Mouse (Mus musculus) liver, postnatal 0 days (tissue): ENCODE results near the gene Gm7029. TPM values are rescaled to one million over a fixed set of nuclear protein-coding genes. Genes with fewer than 3 reads are reported as not detected.
"Not testable (repeated sequence)": the region's sequence is repeated elsewhere in the genome, so short reads cannot be mapped to it uniquely, and the experiment has no call there.

Experiments
- ATAC-seq: fragments of 200-750 bp; cut with Nextera tagmentation; 2 replicates; pipeline ENCODE4 v1.8.0; 2017; ENCODE audit warnings: mild to moderate bottlenecking, moderate library complexity
- DNase-seq: peaks from one replicate; pipeline ENCODE4 v3.0.0-alpha.2; 2016
- H3K27ac ChIP-seq: fragments of 300-500 bp; sonication (generic); 2 replicates; pipeline ENCODE4 v1.5.1; 2014; ENCODE audit warnings: antibody characterized with exemption, moderate library complexity, mild to moderate bottlenecking, low read depth
- H3K27me3 ChIP-seq: fragments of 300-500 bp; sonication (generic); 2 replicates; pipeline ENCODE4 v1.6.1; 2014; ENCODE audit warnings: low read length, control low read depth, mixed read lengths; ENCODE audit not compliant: insufficient read depth
- H3K36me3 ChIP-seq: fragments of 300-500 bp; sonication (generic); replicated peaks from 2 replicates; pipeline ENCODE4 v1.6.1; 2014; ENCODE audit warnings: mild to moderate bottlenecking, control low read depth, low read length, moderate library complexity, mixed read lengths; ENCODE audit not compliant: insufficient read depth
- H3K4me1 ChIP-seq: fragments of 300-500 bp; sonication (generic); 2 replicates; pipeline ENCODE4 v1.6.1; 2014; ENCODE audit warnings: antibody characterized with exemption, mild to moderate bottlenecking, control low read depth; ENCODE audit not compliant: insufficient read depth
- H3K4me2 ChIP-seq: fragments of 300-500 bp; sonication (generic); 2 replicates; pipeline ENCODE4 v1.6.1; 2014; ENCODE audit warnings: low read depth, mild to moderate bottlenecking, low read length, moderate library complexity, mixed read lengths
- H3K4me3 ChIP-seq: fragments of 300-500 bp; sonication (generic); 2 replicates; pipeline ENCODE4 v1.5.1; 2014; ENCODE audit warnings: low read depth, low read length
- H3K9ac ChIP-seq: fragments of 300-500 bp; sonication (generic); replicated peaks from 2 replicates; pipeline ENCODE4 v1.6.1; 2014; ENCODE audit warnings: mild to moderate bottlenecking, moderate library complexity
- H3K9me3 ChIP-seq: fragments of 300-500 bp; sonication (generic); 2 replicates; pipeline ENCODE4 v1.6.1; 2016; ENCODE audit warnings: mild to moderate bottlenecking, control low read depth, low read length, mixed read lengths
- CTCF ChIP-seq: sonication (generic); IDR thresholded peaks from 2 replicates; pipeline ENCODE4 v1.5.1; 2016; ENCODE audit warnings: antibody characterized with exemption, low read depth
- EP300 ChIP-seq: IDR thresholded peaks from 2 replicates; pipeline ENCODE4 v1.6.1; 2016; ENCODE audit warnings: antibody characterized with exemption, low read depth, mild to moderate bottlenecking
- whole genome bisulfite sequencing: fragments of 180-500 bp; shearing (Covaris S2); extraction: QIAGEN DNeasy Blood & Tissue Kit; methylation state at CpG from one replicate; pipeline ENCODE4 v1.1.7; 2014; ENCODE audit not compliant: insufficient replicate concordance; 5-methylcytosine and 5-hydroxymethylcytosine counted together
- polyA plus RNA-seq: library from polyadenylated mRNA; unstranded; fragments of >200 nt; fragmentation: Nextera tagmentation; extraction: Ambion mirVana; gene quantifications from 2 replicates; pipeline ENCODE4 v1.2.1, GENCODE M21; 2015

The Gm7029 gene
- not detected in 2 replicates for polyA plus RNA-seq

DNA sequence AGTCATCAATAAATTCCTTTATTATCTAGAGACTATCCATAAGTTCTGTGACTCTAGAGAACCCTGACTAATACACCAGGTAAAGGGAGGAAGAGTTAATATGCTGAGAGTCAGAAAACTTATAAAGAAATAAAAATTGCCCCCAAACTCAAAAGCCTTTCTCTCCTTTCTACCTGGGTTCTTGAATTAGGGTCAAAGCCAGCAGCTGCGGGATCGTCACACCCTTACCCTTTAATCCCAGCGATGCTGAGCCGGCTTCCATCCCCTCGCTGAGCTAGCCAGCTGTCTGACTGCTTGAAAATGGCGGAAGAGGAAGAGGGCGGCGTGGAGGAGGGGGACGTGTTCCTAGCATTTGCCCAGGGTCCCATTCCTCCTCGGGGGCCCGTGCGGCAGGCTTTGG, at the start of gene Gm7029:
Gene Gm7029, plus strand, starts transcription at position 301 of the 400 bp plus-strand sequence.
- not testable (repeated sequence) for H3K4me1 ChIP-seq, H3K4me3 ChIP-seq, H3K9ac ChIP-seq, H3K36me3 ChIP-seq, H3K4me2 ChIP-seq, DNase-seq, H3K9me3 ChIP-seq, H3K27me3 ChIP-seq, ATAC-seq, H3K27ac ChIP-seq
- WGBS: 90% methylated on average over 3 of the region's 12 CpGs

DNA sequence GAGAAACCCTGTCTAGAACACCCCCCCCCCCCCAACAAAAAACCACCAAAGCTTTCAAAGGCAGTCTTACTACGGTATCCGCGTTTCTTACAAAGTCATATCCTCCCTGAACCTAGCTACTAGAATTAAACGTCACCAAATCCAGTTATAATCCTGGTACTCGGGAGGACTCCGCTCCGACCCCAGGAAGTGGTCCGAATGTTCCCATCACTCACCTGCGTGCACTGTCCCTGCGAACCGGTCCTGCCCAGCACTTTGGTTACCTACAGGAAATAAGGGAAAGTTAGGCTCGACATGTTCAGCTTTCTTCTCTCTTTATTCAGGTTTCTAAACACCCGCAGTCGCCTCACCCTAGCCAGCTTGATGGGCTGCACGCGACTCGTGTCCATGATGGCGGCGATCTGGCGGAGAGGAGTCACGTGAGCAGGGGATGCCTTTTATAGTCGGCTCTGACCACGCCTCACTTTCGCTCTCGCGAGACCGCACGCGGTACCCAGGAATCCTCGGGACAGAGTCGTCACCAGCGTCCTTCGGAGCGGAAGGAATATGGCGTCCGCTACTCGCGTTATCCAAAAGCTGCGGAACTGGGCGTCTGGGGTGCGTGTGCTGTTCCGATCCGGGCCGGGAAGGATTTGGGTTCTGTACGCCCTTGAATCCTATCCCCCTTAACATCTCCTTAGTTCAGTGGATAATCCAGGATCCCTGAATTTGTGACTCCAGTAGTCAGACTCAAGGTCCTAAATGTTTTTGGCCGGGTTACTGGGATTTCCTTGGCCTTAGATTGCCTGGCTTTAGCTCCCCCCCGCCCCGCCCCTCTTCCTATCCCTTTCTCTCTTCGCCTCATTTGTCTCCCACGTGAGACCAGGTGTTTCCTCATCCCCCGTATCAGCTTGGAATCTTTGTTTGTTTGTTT, 49.3 kb upstream of the Gm7029 start, which contains the start of the genes Rps28 and Ndufa7:
Gene Rps28, minus strand, starts transcription at position 479 of the 913 bp plus-strand sequence.
Gene Ndufa7, plus strand, starts transcription at position 489 of the 913 bp plus-strand sequence.
- H3K4me2 ChIP-seq: peak within 1 kb of the TSS; percentile 87
- H3K27ac ChIP-seq: peak within 1 kb of the TSS; percentile 88
- peaks cover 23% of the 10 kb centered on the region for H3K4me1 ChIP-seq
- peak; percentile 88 for TF ChIP-seq EP300
- no peak for TF ChIP-seq CTCF
- under 1% methylated on average over 51 of the region's 51 CpGs for WGBS
- H3K4me3 ChIP-seq: peak within 1 kb of the TSS; percentile 83
- H3K9ac ChIP-seq: peak within 1 kb of the TSS; percentile 87
- peak; percentile 90 for ATAC-seq
- H3K9me3 ChIP-seq: no peaks in the 10 kb centered on the region
- DNase-seq: peak; percentile 99
- peaks cover 24% of the 10 kb centered on the region for H3K36me3 ChIP-seq
- no peaks in the 10 kb centered on the region for H3K27me3 ChIP-seq

DNA sequence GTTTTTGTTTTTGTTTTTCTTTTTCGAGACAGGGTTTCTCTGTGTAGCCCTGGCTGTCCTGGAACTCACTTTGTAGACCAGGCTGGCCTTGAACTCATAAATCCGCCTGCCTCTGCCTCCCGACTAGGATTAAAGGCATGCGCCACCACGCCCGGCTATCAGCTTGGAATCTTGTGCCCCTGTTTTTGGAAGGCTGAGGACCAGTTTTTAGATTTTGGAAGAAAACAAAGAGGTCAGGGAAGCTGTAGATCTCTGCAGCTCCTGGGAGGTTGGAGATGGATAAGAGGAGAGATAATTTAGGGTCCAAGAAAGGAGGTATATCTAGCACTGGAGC, 48.7 kb upstream of the Gm7029 start:
- not testable (repeated sequence) for H3K27me3 ChIP-seq, H3K9me3 ChIP-seq, DNase-seq, ATAC-seq
- Histone ChIP-seq H3K4me1 (peaks cover 27% of the 10 kb centered on the region), H3K4me3 (peak overlapping the region; percentile 83), H3K9ac (peak overlapping the region; percentile 87), H3K27ac (peak overlapping the region; percentile 88), H3K36me3 (peaks cover 28% of the 10 kb centered on the region), H3K4me2 (peak overlapping the region; percentile 87)
- 8% methylated on average over 6 of the region's 6 CpGs for WGBS

DNA sequence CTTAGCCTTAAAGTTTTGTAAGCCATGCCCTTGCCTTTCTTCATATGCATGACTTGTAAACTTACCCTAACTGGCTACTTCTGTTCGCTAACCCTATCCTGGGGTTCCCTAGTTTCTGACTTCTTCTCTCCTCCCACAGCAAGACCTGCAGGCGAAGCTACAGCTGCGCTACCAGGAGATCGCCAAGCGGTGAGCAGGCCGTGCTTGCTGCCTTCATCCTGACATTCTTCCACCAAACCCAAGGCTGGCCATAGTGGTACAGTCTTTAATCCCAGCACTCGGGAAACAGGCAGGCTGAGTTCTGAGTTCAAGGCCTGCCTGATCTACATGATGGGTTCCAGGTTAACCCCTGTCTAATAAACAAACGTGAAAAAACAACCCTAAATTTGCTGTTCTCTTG, 48.2 kb upstream of the Gm7029 start:
- WGBS: 76% methylated on average over 8 of the region's 8 CpGs
- TF ChIP-seq CTCF (no peak), EP300 (no peak)
- Histone ChIP-seq H3K4me2 (peak overlapping the region; percentile 87), H3K36me3 (peaks cover 28% of the 10 kb centered on the region), H3K27ac (peak overlapping the region; percentile 7; the same call in 1 of the 2 replicates), H3K4me3 (peak overlapping the region; percentile 83), H3K4me1 (peaks cover 27% of the 10 kb centered on the region), H3K9me3 (no peaks in the 10 kb centered on the region), H3K9ac (peak overlapping the region; percentile 87), H3K27me3 (no peaks in the 10 kb centered on the region)
- ATAC-seq (no peak), DNase-seq (no peak)

DNA sequence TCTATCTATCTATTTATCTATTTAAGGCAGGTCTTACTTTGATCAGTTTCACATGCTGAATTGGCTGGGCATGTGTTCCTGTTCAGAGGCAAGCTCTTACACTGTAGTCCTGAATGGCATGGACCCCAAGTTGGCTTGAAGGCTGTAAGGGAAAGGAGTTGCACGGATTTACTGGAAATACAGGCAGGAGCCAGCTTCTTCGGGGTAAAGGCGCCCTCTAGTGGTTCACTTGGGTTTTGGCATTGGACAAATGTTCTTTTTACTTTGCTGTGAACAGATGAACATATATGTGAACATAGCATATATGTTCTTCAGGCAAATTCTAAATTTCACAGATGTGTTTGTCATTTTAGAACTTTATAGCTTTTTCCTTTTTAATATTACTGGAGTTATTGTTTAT, 46.8 kb upstream of the Gm7029 start:
- Histone ChIP-seq H3K4me1 (peaks cover 27% of the 10 kb centered on the region), H3K9me3 (no peaks in the 10 kb centered on the region), H3K27ac (no peak overlapping the region), H3K36me3 (peaks cover 28% of the 10 kb centered on the region), H3K27me3 (no peaks in the 10 kb centered on the region), H3K9ac (no peak overlapping the region), H3K4me2 (no peak overlapping the region), H3K4me3 (no peak overlapping the region)
- under 1% methylated on average over 3 of the region's 3 CpGs for WGBS
- TF ChIP-seq CTCF (peak; percentile 94), EP300 (no peak)
- ATAC-seq: no peak
- DNase-seq: peak; percentile 79

DNA sequence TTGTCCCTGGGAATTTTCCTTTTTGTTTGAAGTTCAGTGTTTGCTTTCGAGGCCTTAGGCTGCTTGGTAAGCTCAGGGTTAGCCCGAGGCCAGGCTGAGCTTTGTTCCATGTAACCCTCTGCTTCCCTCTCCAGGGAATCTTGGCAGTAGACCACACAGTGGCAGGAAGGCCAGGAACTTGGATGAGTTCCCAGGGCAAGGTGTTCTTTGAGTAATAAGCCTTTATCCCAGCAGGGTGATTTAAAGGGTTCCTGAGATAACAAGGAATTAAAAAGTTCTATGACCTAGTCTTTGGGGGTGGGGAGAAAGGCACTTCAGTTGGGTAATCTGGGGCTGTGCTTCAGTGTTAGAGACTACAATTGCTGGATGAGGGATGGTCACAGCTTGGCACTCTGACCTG, 44.7 kb upstream of the Gm7029 start:
- peak; percentile 64 for ATAC-seq
- Histone ChIP-seq H3K9ac (no peak overlapping the region), H3K4me3 (no peak overlapping the region), H3K27ac (peak overlapping the region; percentile 66), H3K9me3 (no peaks in the 10 kb centered on the region), H3K27me3 (no peaks in the 10 kb centered on the region), H3K36me3 (peaks cover 34% of the 10 kb centered on the region), H3K4me2 (no peak overlapping the region), H3K4me1 (peaks cover 20% of the 10 kb centered on the region)
- 58% methylated on average over 2 of the region's 2 CpGs for WGBS
- TF ChIP-seq CTCF (no peak), EP300 (0 out of 2 replicates have a peak, but pooled peaks have one; percentile 32)
- DNase-seq: peak; percentile 66
